Mouse (Mus musculus): ENCODE measurements at regions not wholly inside any gene's neighbourhood (a gene's known extent, or its start where the extent isn't known, plus 50 kb on each side); places are given as distances from the start of the nearest gene placed in this dataset.
"Not testable (repeated sequence)": the region's sequence is repeated elsewhere in the genome, so short reads cannot be mapped to it uniquely, and the experiment has no call there.

- no peak for ATAC-seq (ENCODE audit: low FRiP score, low TSS enrichment)
- Histone ChIP-seq H3K9me3 (ENCODE audit: low read length) (no peaks in the 10 kb centered on the region), H3K27me3 (ENCODE audit: insufficient read depth, low read length) (no peaks in the 10 kb centered on the region), H3K4me1 (ENCODE audit: insufficient read depth, low read length) (no peaks in the 10 kb centered on the region), H3K9ac (replicated peaks; ENCODE audit: low read length) (no peak overlapping the region), H3K36me3 (ENCODE audit: insufficient read depth, low read length) (no peaks in the 10 kb centered on the region), H3K4me2 (replicated peaks; ENCODE audit: low read depth, low read length) (no peak overlapping the region), H3K4me3 (ENCODE audit: low read length) (no peak overlapping the region), H3K27ac (ENCODE audit: low read length) (no peak overlapping the region)
- WGBS: 41% methylated on average over 1 of the region's 1 CpGs
These were observed 194.3 kb upstream of the Palmd start for GRCm38 (mm10) chr3:117163046-117163445.

- not testable (repeated sequence) for H3K9me3 ChIP-seq (ENCODE audit: low read length); ATAC-seq (ENCODE audit: low FRiP score, low TSS enrichment); H3K36me3 ChIP-seq (ENCODE audit: insufficient read depth, low read length); H3K27ac ChIP-seq (ENCODE audit: low read length); H3K27me3 ChIP-seq (ENCODE audit: insufficient read depth, low read length); H3K4me3 ChIP-seq (ENCODE audit: low read length); H3K4me1 ChIP-seq (ENCODE audit: insufficient read depth, low read length); H3K9ac ChIP-seq (replicated peaks; ENCODE audit: low read length); H3K4me2 ChIP-seq (replicated peaks; ENCODE audit: low read depth, low read length)
- WGBS: 92% methylated on average over 3 of the region's 3 CpGs
These were observed 191.9 kb upstream of the Palmd start for GRCm38 (mm10) chr3:117160689-117161088.

GRCm38 (mm10) chr3:117155274-117155673 lies 186.5 kb upstream of the Palmd start:
- Histone ChIP-seq H3K4me2 (replicated peaks; ENCODE audit: low read depth, low read length) (no peak overlapping the region), H3K4me3 (ENCODE audit: low read length) (no peak overlapping the region), H3K27me3 (ENCODE audit: insufficient read depth, low read length) (no peaks in the 10 kb centered on the region), H3K9me3 (ENCODE audit: low read length) (no peaks in the 10 kb centered on the region), H3K9ac (replicated peaks; ENCODE audit: low read length) (no peak overlapping the region), H3K27ac (ENCODE audit: low read length) (no peak overlapping the region), H3K36me3 (ENCODE audit: insufficient read depth, low read length) (no peaks in the 10 kb centered on the region), H3K4me1 (ENCODE audit: insufficient read depth, low read length) (no peaks in the 10 kb centered on the region)
- ATAC-seq (ENCODE audit: low FRiP score, low TSS enrichment): no peak
- WGBS: 90% methylated on average over 6 of the region's 6 CpGs

GRCm38 (mm10) chr3:117153011-117153473 lies 184.3 kb upstream of the Palmd start:
- H3K4me2 ChIP-seq (replicated peaks; ENCODE audit: low read depth, low read length): no peak overlapping the region
- no peak for ATAC-seq (ENCODE audit: low FRiP score, low TSS enrichment)
- H3K27me3 ChIP-seq (ENCODE audit: insufficient read depth, low read length): no peaks in the 10 kb centered on the region
- H3K9me3 ChIP-seq (ENCODE audit: low read length): no peaks in the 10 kb centered on the region
- no peak overlapping the region for H3K4me3 ChIP-seq (ENCODE audit: low read length)
- H3K9ac ChIP-seq (replicated peaks; ENCODE audit: low read length): no peak overlapping the region
- H3K4me1 ChIP-seq (ENCODE audit: insufficient read depth, low read length): no peaks in the 10 kb centered on the region
- no peak overlapping the region for H3K27ac ChIP-seq (ENCODE audit: low read length)
- WGBS: 57% methylated on average over 2 of the region's 2 CpGs
- H3K36me3 ChIP-seq (ENCODE audit: insufficient read depth, low read length): no peaks in the 10 kb centered on the region

- no peak overlapping the region for H3K4me2 ChIP-seq (replicated peaks; ENCODE audit: low read depth, low read length)
- no peak overlapping the region for H3K27ac ChIP-seq (ENCODE audit: low read length)
- ATAC-seq (ENCODE audit: low FRiP score, low TSS enrichment): no peak
- no peak overlapping the region for H3K4me3 ChIP-seq (ENCODE audit: low read length)
- H3K9ac ChIP-seq (replicated peaks; ENCODE audit: low read length): no peak overlapping the region
- H3K27me3 ChIP-seq (ENCODE audit: insufficient read depth, low read length): no peaks in the 10 kb centered on the region
- no peaks in the 10 kb centered on the region for H3K4me1 ChIP-seq (ENCODE audit: insufficient read depth, low read length)
- no peaks in the 10 kb centered on the region for H3K36me3 ChIP-seq (ENCODE audit: insufficient read depth, low read length)
- H3K9me3 ChIP-seq (ENCODE audit: low read length): no peaks in the 10 kb centered on the region
- 89% methylated on average over 8 of the region's 8 CpGs for WGBS
These were observed 183.6 kb upstream of the Palmd start for GRCm38 (mm10) chr3:117152414-117152813.

- no peak overlapping the region for H3K9ac ChIP-seq (replicated peaks; ENCODE audit: low read length)
- H3K36me3 ChIP-seq (ENCODE audit: insufficient read depth, low read length): no peaks in the 10 kb centered on the region
These were observed 178.6 kb upstream of the Palmd start for GRCm38 (mm10) chr3:117147414-117147813.

GRCm38 (mm10) chr3:117139835-117140234 lies 171.0 kb upstream of the Palmd start:
- ATAC-seq (ENCODE audit: low FRiP score, low TSS enrichment): no peak

More at GRCm38 (mm10) chr3:117147414-117147813, 178.6 kb upstream of the Palmd start:
- H3K4me1 ChIP-seq (ENCODE audit: insufficient read depth, low read length): no peaks in the 10 kb centered on the region
- H3K4me2 ChIP-seq (replicated peaks; ENCODE audit: low read depth, low read length): no peak overlapping the region
- H3K4me3 ChIP-seq (ENCODE audit: low read length): no peak overlapping the region
- no peak for ATAC-seq (ENCODE audit: low FRiP score, low TSS enrichment)
- WGBS: 92% methylated on average over 2 of the region's 2 CpGs
- H3K27me3 ChIP-seq (ENCODE audit: insufficient read depth, low read length): no peaks in the 10 kb centered on the region
- no peak overlapping the region for H3K27ac ChIP-seq (ENCODE audit: low read length)
- no peaks in the 10 kb centered on the region for H3K9me3 ChIP-seq (ENCODE audit: low read length)

GRCm38 (mm10) chr3:117138720-117139119 lies 169.9 kb upstream of the Palmd start:
- no peak overlapping the region for H3K9ac ChIP-seq (replicated peaks; ENCODE audit: low read length)
- no peaks in the 10 kb centered on the region for H3K9me3 ChIP-seq (ENCODE audit: low read length)
- 81% methylated on average over 7 of the region's 7 CpGs for WGBS
- H3K4me1 ChIP-seq (ENCODE audit: insufficient read depth, low read length): no peaks in the 10 kb centered on the region
- H3K27ac ChIP-seq (ENCODE audit: low read length): no peak overlapping the region
- no peak for ATAC-seq (ENCODE audit: low FRiP score, low TSS enrichment)
- H3K4me2 ChIP-seq (replicated peaks; ENCODE audit: low read depth, low read length): no peak overlapping the region
- H3K27me3 ChIP-seq (ENCODE audit: insufficient read depth, low read length): no peaks in the 10 kb centered on the region
- H3K4me3 ChIP-seq (ENCODE audit: low read length): no peak overlapping the region
- no peaks in the 10 kb centered on the region for H3K36me3 ChIP-seq (ENCODE audit: insufficient read depth, low read length)

More at GRCm38 (mm10) chr3:117139835-117140234, 171.0 kb upstream of the Palmd start:
- Histone ChIP-seq H3K9me3 (ENCODE audit: low read length) (no peaks in the 10 kb centered on the region), H3K9ac (replicated peaks; ENCODE audit: low read length) (no peak overlapping the region), H3K4me3 (ENCODE audit: low read length) (no peak overlapping the region), H3K27me3 (ENCODE audit: insufficient read depth, low read length) (no peaks in the 10 kb centered on the region), H3K36me3 (ENCODE audit: insufficient read depth, low read length) (no peaks in the 10 kb centered on the region), H3K4me1 (ENCODE audit: insufficient read depth, low read length) (no peaks in the 10 kb centered on the region), H3K4me2 (replicated peaks; ENCODE audit: low read depth, low read length) (no peak overlapping the region), H3K27ac (ENCODE audit: low read length) (no peak overlapping the region)
- WGBS: 91% methylated on average over 2 of the region's 2 CpGs

- H3K9ac ChIP-seq (replicated peaks; ENCODE audit: low read length): no peak overlapping the region
- H3K4me2 ChIP-seq (replicated peaks; ENCODE audit: low read depth, low read length): no peak overlapping the region
- WGBS: 83% methylated on average over 4 of the region's 4 CpGs
- no peaks in the 10 kb centered on the region for H3K4me1 ChIP-seq (ENCODE audit: insufficient read depth, low read length)
- H3K27ac ChIP-seq (ENCODE audit: low read length): no peak overlapping the region
- ATAC-seq (ENCODE audit: low FRiP score, low TSS enrichment): no peak
- H3K4me3 ChIP-seq (ENCODE audit: low read length): no peak overlapping the region
- H3K27me3 ChIP-seq (ENCODE audit: insufficient read depth, low read length): no peaks in the 10 kb centered on the region
- no peaks in the 10 kb centered on the region for H3K36me3 ChIP-seq (ENCODE audit: insufficient read depth, low read length)
- no peaks in the 10 kb centered on the region for H3K9me3 ChIP-seq (ENCODE audit: low read length)
These were observed 164.1 kb upstream of the Palmd start for GRCm38 (mm10) chr3:117132897-117133296.

GRCm38 (mm10) chr3:117122211-117122610 lies 153.4 kb upstream of the Palmd start:
- H3K9ac ChIP-seq (replicated peaks; ENCODE audit: low read length): no peak overlapping the region
- WGBS: 88% methylated on average over 3 of the region's 3 CpGs
- H3K27me3 ChIP-seq (ENCODE audit: insufficient read depth, low read length): no peaks in the 10 kb centered on the region
- H3K4me3 ChIP-seq (ENCODE audit: low read length): no peak overlapping the region
- ATAC-seq (ENCODE audit: low FRiP score, low TSS enrichment): no peak
- H3K36me3 ChIP-seq (ENCODE audit: insufficient read depth, low read length): no peaks in the 10 kb centered on the region
- H3K4me1 ChIP-seq (ENCODE audit: insufficient read depth, low read length): no peaks in the 10 kb centered on the region
- no peak overlapping the region for H3K27ac ChIP-seq (ENCODE audit: low read length)
- H3K9me3 ChIP-seq (ENCODE audit: low read length): peaks cover 5% of the 10 kb centered on the region; the same call in 1 of the 2 replicates
- H3K4me2 ChIP-seq (replicated peaks; ENCODE audit: low read depth, low read length): no peak overlapping the region

Data from kidney, embryonic 16.5 days (tissue).